Mouse (Mus musculus) forebrain, embryonic 12.5 days (tissue): ENCODE data around the gene Rgsl1. TPM values are rescaled to one million over a fixed set of nuclear protein-coding genes. Genes with fewer than 3 reads are reported as not detected.

Experiments used
- ATAC-seq: fragments of 200-750 bp; cut with Nextera tagmentation; 2 replicates; pipeline ENCODE4 v1.8.0; 2017; ENCODE audit warnings: moderate TSS enrichment; ENCODE audit not compliant: low FRiP score
- H3K27ac ChIP-seq: fragments of 300-500 bp; sonication (generic); 2 replicates; pipeline ENCODE4 v1.5.1; 2016; ENCODE audit warnings: mild to moderate bottlenecking
- H3K27me3 ChIP-seq: fragments of 300-500 bp; sonication (generic); 2 replicates; pipeline ENCODE4 v1.6.1; 2016; ENCODE audit warnings: mild to moderate bottlenecking
- H3K36me3 ChIP-seq: fragments of 300-500 bp; sonication (generic); replicated peaks from 2 replicates; pipeline ENCODE4 v1.6.1; 2016; ENCODE audit warnings: mild to moderate bottlenecking
- H3K4me1 ChIP-seq: fragments of 300-500 bp; sonication (generic); 2 replicates; pipeline ENCODE4 v1.6.1; 2016
- H3K4me2 ChIP-seq: fragments of 300-500 bp; sonication (generic); 2 replicates; pipeline ENCODE4 v1.6.1; 2016; ENCODE audit warnings: mild to moderate bottlenecking, moderate library complexity
- H3K4me3 ChIP-seq: fragments of 300-500 bp; sonication (generic); replicated peaks from 2 replicates; pipeline ENCODE4 v1.5.1; 2016; ENCODE audit warnings: mild to moderate bottlenecking
- H3K9ac ChIP-seq: fragments of 300-500 bp; sonication (generic); 2 replicates; pipeline ENCODE4 v1.6.1; 2016; ENCODE audit warnings: mild to moderate bottlenecking
- H3K9me3 ChIP-seq: fragments of 300-500 bp; sonication (generic); 2 replicates; pipeline ENCODE4 v1.6.1; 2016
- WGBS: fragments of 180-500 bp; shearing (Covaris S2); methylation state at CpG from one replicate; pipeline ENCODE4 v1.1.7; 2016; 5-methylcytosine and 5-hydroxymethylcytosine counted together
- polyA plus RNA-seq: library from polyadenylated mRNA; unstranded; fragments of >200 nt; fragmentation: Nextera tagmentation; extraction: Ambion mirVana; gene quantifications from 2 replicates; pipeline ENCODE4 v1.2.1, GENCODE M21; 2016

Gene Rgsl1
- polyA plus RNA-seq, 1 experiment from 2014 or later = 0.19 TPM

GRCm38 (mm10) chr1:153747861-153748530 lies 95.9 kb downstream of the Rgsl1 start:
- H3K27me3 ChIP-seq = no peaks in the 10 kb centered on the region
- H3K4me2 ChIP-seq = no peak overlapping the region
- H3K9me3 ChIP-seq = no peaks in the 10 kb centered on the region
- peaks cover 65% of the 10 kb centered on the region for H3K4me1 ChIP-seq
- no peak overlapping the region for H3K4me3 ChIP-seq
- no peak for ATAC-seq
- WGBS = 79% methylated on average over 12 of the region's 12 CpGs
- H3K9ac ChIP-seq = no peak overlapping the region
- no peak overlapping the region for H3K27ac ChIP-seq
- H3K36me3 ChIP-seq = peaks cover 16% of the 10 kb centered on the region

- H3K27ac ChIP-seq = no peak overlapping the region
- H3K4me3 ChIP-seq = no peak overlapping the region
- H3K27me3 ChIP-seq = no peaks in the 10 kb centered on the region
- no peak overlapping the region for H3K9ac ChIP-seq
- 2% methylated on average over 12 of the region's 12 CpGs for WGBS
- peaks cover 64% of the 10 kb centered on the region for H3K4me1 ChIP-seq
- H3K9me3 ChIP-seq = no peaks in the 10 kb centered on the region
- no peak overlapping the region for H3K4me2 ChIP-seq
- H3K36me3 ChIP-seq = peaks cover 18% of the 10 kb centered on the region
- ATAC-seq = 0 out of 2 replicates have a peak, but pooled peaks have one; percentile 5
Measured at GRCm38 (mm10) chr1:153746728-153747127, 97.2 kb downstream of the Rgsl1 start.

GRCm38 (mm10) chr1:153746119-153746670 lies 97.7 kb downstream of the Rgsl1 start:
- peak overlapping the region; percentile 33; the same call in 1 of the 2 replicates for H3K27ac ChIP-seq
- no peaks in the 10 kb centered on the region for H3K9me3 ChIP-seq
- no peak overlapping the region for H3K9ac ChIP-seq
- peaks cover 18% of the 10 kb centered on the region for H3K36me3 ChIP-seq
- peak; percentile 42 for ATAC-seq
- WGBS = 71% methylated on average over 14 of the region's 14 CpGs
- peaks cover 4% of the 10 kb centered on the region; the same call in 1 of the 2 replicates for H3K27me3 ChIP-seq
- H3K4me1 ChIP-seq = peaks cover 68% of the 10 kb centered on the region
- H3K4me3 ChIP-seq = no peak overlapping the region
- H3K4me2 ChIP-seq = no peak overlapping the region

- Histone ChIP-seq H3K36me3 (peaks cover 18% of the 10 kb centered on the region), H3K27ac (no peak overlapping the region), H3K4me1 (peaks cover 67% of the 10 kb centered on the region), H3K9ac (peak overlapping the region; percentile 36; the same call in 1 of the 2 replicates), H3K4me3 (peak overlapping the region; percentile 50), H3K4me2 (peak overlapping the region; percentile 74), H3K9me3 (no peaks in the 10 kb centered on the region), H3K27me3 (peaks cover 34% of the 10 kb centered on the region)
- WGBS = 70% methylated on average over 11 of the region's 11 CpGs
- ATAC-seq = no peak
Measured at GRCm38 (mm10) chr1:153742374-153743155, 101.4 kb downstream of the Rgsl1 start.

GRCm38 (mm10) chr1:153741551-153742316 lies 102.2 kb downstream of the Rgsl1 start:
- Histone ChIP-seq H3K27me3 (peaks cover 35% of the 10 kb centered on the region), H3K9me3 (no peaks in the 10 kb centered on the region), H3K4me1 (peaks cover 76% of the 10 kb centered on the region), H3K36me3 (peaks cover 18% of the 10 kb centered on the region), H3K4me2 (peak overlapping the region; percentile 74), H3K4me3 (peak overlapping the region; percentile 50), H3K9ac (peak overlapping the region; percentile 60; the same call in 1 of the 2 replicates), H3K27ac (peak overlapping the region; percentile 54; the same call in 1 of the 2 replicates)
- WGBS = 56% methylated on average over 18 of the region's 18 CpGs
- ATAC-seq = 0 out of 2 replicates have a peak, but pooled peaks have one; percentile 5

GRCm38 (mm10) chr1:153740775-153741400 lies 103.1 kb downstream of the Rgsl1 start:
- Histone ChIP-seq H3K9ac (peak overlapping the region; percentile 60), H3K36me3 (peaks cover 18% of the 10 kb centered on the region), H3K27ac (no peak overlapping the region), H3K9me3 (no peaks in the 10 kb centered on the region), H3K27me3 (peaks cover 35% of the 10 kb centered on the region), H3K4me2 (peak overlapping the region; percentile 74), H3K4me1 (peaks cover 71% of the 10 kb centered on the region), H3K4me3 (peak overlapping the region; percentile 50)
- ATAC-seq = no peak
- WGBS = 18% methylated on average over 12 of the region's 12 CpGs

GRCm38 (mm10) chr1:153740145-153740544 lies 103.8 kb downstream of the Rgsl1 start, which contains the start of gene Rgs16:
Gene Rgs16 (plus strand): TSS chr1:153740349.
- under 1% methylated on average over 21 of the region's 28 CpGs for WGBS
- Histone ChIP-seq H3K27ac (no peak within 1 kb of the TSS), H3K36me3 (peaks cover 18% of the 10 kb centered on the region), H3K4me2 (peak within 1 kb of the TSS; percentile 74), H3K4me3 (peak within 1 kb of the TSS; percentile 50), H3K27me3 (peaks cover 35% of the 10 kb centered on the region), H3K4me1 (peaks cover 71% of the 10 kb centered on the region), H3K9ac (peak within 1 kb of the TSS; percentile 60), H3K9me3 (no peaks in the 10 kb centered on the region)
- peak; percentile 81 for ATAC-seq

- H3K27me3 ChIP-seq = peaks cover 35% of the 10 kb centered on the region
- H3K4me3 ChIP-seq = peak overlapping the region; percentile 50
- 0 out of 2 replicates have a peak, but pooled peaks have one; percentile 25 for ATAC-seq
- peak overlapping the region; percentile 60; the same call in 1 of the 2 replicates for H3K9ac ChIP-seq
- 19% methylated on average over 13 of the region's 13 CpGs for WGBS
- H3K4me2 ChIP-seq = peak overlapping the region; percentile 74
- H3K36me3 ChIP-seq = peaks cover 16% of the 10 kb centered on the region
- H3K9me3 ChIP-seq = no peaks in the 10 kb centered on the region
- peaks cover 64% of the 10 kb centered on the region for H3K4me1 ChIP-seq
- H3K27ac ChIP-seq = no peak overlapping the region
Measured at GRCm38 (mm10) chr1:153739437-153740015, 104.4 kb downstream of the Rgsl1 start.

- no peak for ATAC-seq
- peaks cover 59% of the 10 kb centered on the region for H3K4me1 ChIP-seq
- no peaks in the 10 kb centered on the region for H3K36me3 ChIP-seq
- H3K4me3 ChIP-seq = no peak overlapping the region
- WGBS = 30% methylated on average over 9 of the region's 9 CpGs
- H3K9ac ChIP-seq = no peak overlapping the region
- no peaks in the 10 kb centered on the region for H3K9me3 ChIP-seq
- peak overlapping the region; percentile 59 for H3K27ac ChIP-seq
- H3K27me3 ChIP-seq = peaks cover 35% of the 10 kb centered on the region
- no peak overlapping the region; the same call in 1 of the 2 replicates for H3K4me2 ChIP-seq
Measured at GRCm38 (mm10) chr1:153737101-153738085, 106.5 kb downstream of the Rgsl1 start.

GRCm38 (mm10) chr1:153736096-153736495 lies 107.8 kb downstream of the Rgsl1 start:
- Histone ChIP-seq H3K27me3 (peaks cover 30% of the 10 kb centered on the region), H3K4me3 (no peak overlapping the region), H3K36me3 (no peaks in the 10 kb centered on the region), H3K4me1 (peaks cover 56% of the 10 kb centered on the region), H3K27ac (no peak overlapping the region), H3K9me3 (no peaks in the 10 kb centered on the region), H3K9ac (no peak overlapping the region), H3K4me2 (no peak overlapping the region)
- ATAC-seq = no peak
- WGBS = 80% methylated on average over 6 of the region's 6 CpGs
